9 mouse cellular contexts compared by ENCODE assay signal in the genomic region with DNA sequence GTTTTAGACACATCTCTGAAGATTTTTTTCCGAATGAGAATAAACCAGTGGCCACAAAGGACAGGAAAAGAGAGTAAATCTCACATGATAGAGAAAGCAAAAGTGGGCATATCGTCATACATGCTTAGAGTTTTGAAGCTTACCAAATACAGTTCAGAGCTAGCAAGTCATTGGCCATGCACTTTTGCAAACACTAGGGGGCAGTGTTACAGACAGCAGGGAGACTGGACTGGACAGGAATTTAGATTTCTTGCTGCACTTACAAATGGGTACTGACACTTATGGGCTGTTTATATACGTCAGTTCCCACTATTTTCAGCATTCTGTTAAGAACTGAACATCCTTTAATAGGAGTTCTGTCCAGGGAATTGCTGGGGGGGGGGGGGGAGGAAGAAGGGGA.
A peak's percentile ranks its signal among the peaks of the same experiment; 100 is the strongest.
DNase-seq lines count a peak whose midpoint lies in the region; ATAC-seq and TF ChIP-seq lines count a peak whose summit lies in the region.
"Had no signal": no experiment of that assay in that cellular context is flagged by ENCODE, and none has a peak within 500 bp of the region (broad histone marks: within the 10 kb centered on the region; RNA-seq: fewer than 3 reads in every experiment).

No protein-coding gene starts in this region.

- no peak overlapping the region for H3K4me2 ChIP-seq in intestine, embryonic 15.5 days (replicated peaks)
- no peak overlapping the region for H3K4me2 ChIP-seq in intestine, embryonic 16.5 days (ENCODE audit: low read depth, low read length)
- H3K4me2 ChIP-seq in forebrain, embryonic 13.5 days: no peak overlapping the region
- H3K4me2 ChIP-seq: limb, embryonic 15.5 days had no signal

- H3K9ac ChIP-seq in intestine, embryonic 15.5 days: no peak overlapping the region
- H3K9ac ChIP-seq in intestine, embryonic 16.5 days (ENCODE audit: low read depth, low read length): no peak overlapping the region
- no peak overlapping the region for H3K9ac ChIP-seq in forebrain, embryonic 13.5 days
- H3K9ac ChIP-seq: limb, embryonic 15.5 days had no signal

- TF ChIP-seq CTCF in E14TG2a.4 (conservative IDR thresholded peaks at IDR 0.05; ENCODE audit: low read length): peak; percentile 93

- no peaks in the 10 kb centered on the region for H3K27me3 ChIP-seq in intestine, embryonic 15.5 days (replicated peaks)
- H3K27me3 ChIP-seq in intestine, embryonic 16.5 days (replicated peaks; ENCODE audit: control insufficient read depth, insufficient read depth, low read length): no peaks in the 10 kb centered on the region
- peaks cover 4% of the 10 kb centered on the region; the same call in 1 of the 2 replicates for H3K27me3 ChIP-seq in E14TG2a.4 (ENCODE audit: insufficient read depth, low read length)
- H3K27me3 ChIP-seq in forebrain, embryonic 13.5 days: no peaks in the 10 kb centered on the region
- H3K27me3 ChIP-seq: limb, embryonic 15.5 days had no signal

- 0 out of 2 replicates have a peak, but pooled peaks have one; percentile 32 for ATAC-seq in intestine, embryonic 15.5 days
- no peak for ATAC-seq in intestine, embryonic 16.5 days
- peak; percentile 46 for ATAC-seq in forebrain, embryonic 13.5 days
- ATAC-seq in megakaryocyte progenitor cell, adult 5-6 weeks (replicated peaks; ENCODE audit: poor library complexity): peak; percentile 80

- WGBS in intestine, embryonic 15.5 days: 18% methylated on average over 3 of the region's 3 CpGs
- 19% methylated on average over 3 of the region's 3 CpGs for WGBS in intestine, embryonic 16.5 days
- WGBS in forebrain, embryonic 13.5 days: 21% methylated on average over 3 of the region's 3 CpGs

- peak; percentile 15 for DNase-seq in c-Kit-positive CD71-positive TER-119-negative erythroid progenitor cells, embryonic 14.5 days (ENCODE audit: low read depth)
- peak; percentile 61 to 70 for DNase-seq in kidney, postnatal 36 days
- peak; percentile 54 for DNase-seq in thymus, postnatal 4 days

- H3K27ac ChIP-seq in intestine, embryonic 15.5 days: no peak overlapping the region
- no peak overlapping the region for H3K27ac ChIP-seq in intestine, embryonic 16.5 days (ENCODE audit: low read length)
- H3K27ac ChIP-seq in forebrain, embryonic 13.5 days: no peak overlapping the region
- H3K27ac ChIP-seq: limb, embryonic 15.5 days had no signal

- no peak overlapping the region for H3K4me3 ChIP-seq in intestine, embryonic 15.5 days (replicated peaks)
- H3K4me3 ChIP-seq in intestine, embryonic 16.5 days (ENCODE audit: low read length): no peak overlapping the region
- H3K4me3 ChIP-seq in E14TG2a.4 (replicated peaks; ENCODE audit: low read length): no peak overlapping the region
- no peak overlapping the region for H3K4me3 ChIP-seq in forebrain, embryonic 13.5 days
- H3K4me3 ChIP-seq: limb, embryonic 15.5 days had no signal

- no peaks in the 10 kb centered on the region for H3K9me3 ChIP-seq in intestine, embryonic 15.5 days
- H3K9me3 ChIP-seq in intestine, embryonic 16.5 days (ENCODE audit: control insufficient read depth, low read length): no peaks in the 10 kb centered on the region
- no peaks in the 10 kb centered on the region for H3K9me3 ChIP-seq in E14TG2a.4 (ENCODE audit: low read length)
- H3K9me3 ChIP-seq in forebrain, embryonic 13.5 days (replicated peaks): no peaks in the 10 kb centered on the region
- H3K9me3 ChIP-seq: limb, embryonic 15.5 days had no signal

- peaks cover 6% of the 10 kb centered on the region; the same call in 1 of the 2 replicates for H3K4me1 ChIP-seq in intestine, embryonic 15.5 days (replicated peaks)
- peaks cover 13% of the 10 kb centered on the region for H3K4me1 ChIP-seq in intestine, embryonic 16.5 days (ENCODE audit: control insufficient read depth, insufficient read depth, low read length)
- H3K4me1 ChIP-seq in E14TG2a.4 (replicated peaks; ENCODE audit: low read depth, low read length): peaks cover 10% of the 10 kb centered on the region
- H3K4me1 ChIP-seq in forebrain, embryonic 13.5 days: peaks cover 24% of the 10 kb centered on the region

- no peaks in the 10 kb centered on the region for H3K36me3 ChIP-seq in intestine, embryonic 15.5 days
- H3K36me3 ChIP-seq in intestine, embryonic 16.5 days (ENCODE audit: control insufficient read depth, insufficient read depth, low read length): no peaks in the 10 kb centered on the region
- no peaks in the 10 kb centered on the region for H3K36me3 ChIP-seq in E14TG2a.4 (ENCODE audit: insufficient read depth, low read length)
- no peaks in the 10 kb centered on the region for H3K36me3 ChIP-seq in forebrain, embryonic 13.5 days (ENCODE audit: poor library complexity, severe bottlenecking)
- H3K36me3 ChIP-seq: limb, embryonic 15.5 days had no signal

Comparison
In these comparisons a context has a peak if more than half of its experiments do, and no peak if none do; other contexts are left out.
1. DNase-seq: peak in every context shown above with its lines; median percentile 66 in kidney, postnatal 36 days; 54 in thymus, postnatal 4 days; 15 in c-Kit-positive CD71-positive TER-119-negative erythroid progenitor cells, embryonic 14.5 days.